Mouse (Mus musculus) liver, embryonic 15.5 days (tissue): ENCODE data around the gene Vsig8. TPM values are rescaled to one million over a fixed set of nuclear protein-coding genes. Genes with fewer than 3 reads are reported as not detected.

Experiments used
- ATAC-seq: fragments of 200-750 bp; cut with Nextera tagmentation; 2 replicates; pipeline ENCODE4 v1.8.0; 2017; ENCODE audit warnings: moderate number of reproducible peaks, mild to moderate bottlenecking, moderate library complexity; ENCODE audit not compliant: insufficient read depth
- H3K27ac ChIP-seq: fragments of 300-500 bp; sonication (generic); replicated peaks from 2 replicates; pipeline ENCODE4 v1.5.1; 2015; ENCODE audit warnings: mild to moderate bottlenecking, inconsistent platforms
- H3K27me3 ChIP-seq: fragments of 300-500 bp; sonication (generic); 2 replicates; pipeline ENCODE4 v1.6.1; 2015; ENCODE audit warnings: mild to moderate bottlenecking, inconsistent platforms
- H3K36me3 ChIP-seq: fragments of 300-500 bp; sonication (generic); replicated peaks from 2 replicates; pipeline ENCODE4 v1.6.1; 2015; ENCODE audit warnings: moderate library complexity, mild to moderate bottlenecking, inconsistent platforms
- H3K4me1 ChIP-seq: fragments of 300-500 bp; sonication (generic); replicated peaks from 2 replicates; pipeline ENCODE4 v1.6.1; 2015; ENCODE audit warnings: inconsistent platforms
- H3K4me2 ChIP-seq: fragments of 300-500 bp; sonication (generic); 2 replicates; pipeline ENCODE4 v1.6.1; 2015; ENCODE audit warnings: moderate library complexity, mild to moderate bottlenecking, inconsistent platforms
- H3K4me3 ChIP-seq: fragments of 300-500 bp; sonication (generic); replicated peaks from 2 replicates; pipeline ENCODE4 v1.5.1; 2015; ENCODE audit warnings: mild to moderate bottlenecking, inconsistent platforms
- H3K9ac ChIP-seq: fragments of 300-500 bp; sonication (generic); 2 replicates; pipeline ENCODE4 v1.6.1; 2015; ENCODE audit warnings: moderate library complexity, mild to moderate bottlenecking, inconsistent platforms
- H3K9me3 ChIP-seq: fragments of 300-500 bp; sonication (generic); replicated peaks from 2 replicates; pipeline ENCODE4 v1.6.1; 2016; ENCODE audit warnings: inconsistent platforms
- WGBS: fragments of 180-500 bp; shearing (Covaris S2); methylation state at CpG from one replicate; pipeline ENCODE4 v1.1.7; 2015; ENCODE audit warnings: mixed read lengths; ENCODE audit not compliant: insufficient replicate concordance; 5-methylcytosine and 5-hydroxymethylcytosine counted together
- polyA plus RNA-seq: library from polyadenylated mRNA; unstranded; fragments of >200 nt; fragmentation: Nextera tagmentation; extraction: Ambion mirVana; gene quantifications from 2 replicates; pipeline ENCODE4 v1.2.1, GENCODE M21; 2015

Vsig8 gene
- polyA plus RNA-seq, 1 experiment from 2014 or later = not detected

GRCm38 (mm10) chr1:172515396-172515795 is 40.3 kb upstream of the Vsig8 start:
- Histone ChIP-seq H3K4me1 (peaks cover 33% of the 10 kb centered on the region; the same call in 1 of the 2 replicates), H3K9ac (no peak overlapping the region), H3K4me3 (no peak overlapping the region), H3K27ac (peak overlapping the region; percentile 31), H3K9me3 (no peaks in the 10 kb centered on the region), H3K27me3 (no peaks in the 10 kb centered on the region), H3K36me3 (no peaks in the 10 kb centered on the region), H3K4me2 (no peak overlapping the region)
- ATAC-seq = no peak
- WGBS = 12% methylated on average over 1 of the region's 1 CpGs

DNA sequence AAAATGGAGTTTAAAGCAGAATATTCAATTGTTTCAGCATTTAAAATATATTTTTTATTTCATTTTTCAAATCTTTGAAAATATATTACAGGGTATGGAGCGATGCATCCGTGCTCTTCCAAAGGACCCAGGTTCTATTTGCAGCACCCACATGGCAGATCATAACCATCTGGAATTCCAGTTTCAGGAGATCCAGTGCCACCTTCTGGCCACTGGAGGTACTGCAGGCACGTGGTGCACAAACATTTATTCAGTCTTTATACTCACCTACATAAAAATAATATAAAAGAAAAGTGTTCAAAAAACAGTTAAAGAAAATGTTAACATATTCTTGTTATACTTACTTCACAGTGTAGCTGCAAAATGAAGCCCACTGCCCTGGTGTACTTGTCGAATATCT is 37.7 kb upstream of the Vsig8 start:
- no peak for ATAC-seq
- no peaks in the 10 kb centered on the region for H3K9me3 ChIP-seq
- no peak overlapping the region for H3K4me3 ChIP-seq
- no peaks in the 10 kb centered on the region for H3K36me3 ChIP-seq
- peaks cover 11% of the 10 kb centered on the region for H3K27me3 ChIP-seq
- H3K4me1 ChIP-seq = peaks cover 29% of the 10 kb centered on the region
- H3K4me2 ChIP-seq = no peak overlapping the region
- H3K9ac ChIP-seq = no peak overlapping the region
- WGBS = 62% methylated on average over 4 of the region's 4 CpGs
- no peak overlapping the region for H3K27ac ChIP-seq

GRCm38 (mm10) chr1:172519644-172520043 is 36.1 kb upstream of the Vsig8 start:
- H3K9ac ChIP-seq = no peak overlapping the region
- ATAC-seq = no peak
- H3K27ac ChIP-seq = no peak overlapping the region

DNA sequence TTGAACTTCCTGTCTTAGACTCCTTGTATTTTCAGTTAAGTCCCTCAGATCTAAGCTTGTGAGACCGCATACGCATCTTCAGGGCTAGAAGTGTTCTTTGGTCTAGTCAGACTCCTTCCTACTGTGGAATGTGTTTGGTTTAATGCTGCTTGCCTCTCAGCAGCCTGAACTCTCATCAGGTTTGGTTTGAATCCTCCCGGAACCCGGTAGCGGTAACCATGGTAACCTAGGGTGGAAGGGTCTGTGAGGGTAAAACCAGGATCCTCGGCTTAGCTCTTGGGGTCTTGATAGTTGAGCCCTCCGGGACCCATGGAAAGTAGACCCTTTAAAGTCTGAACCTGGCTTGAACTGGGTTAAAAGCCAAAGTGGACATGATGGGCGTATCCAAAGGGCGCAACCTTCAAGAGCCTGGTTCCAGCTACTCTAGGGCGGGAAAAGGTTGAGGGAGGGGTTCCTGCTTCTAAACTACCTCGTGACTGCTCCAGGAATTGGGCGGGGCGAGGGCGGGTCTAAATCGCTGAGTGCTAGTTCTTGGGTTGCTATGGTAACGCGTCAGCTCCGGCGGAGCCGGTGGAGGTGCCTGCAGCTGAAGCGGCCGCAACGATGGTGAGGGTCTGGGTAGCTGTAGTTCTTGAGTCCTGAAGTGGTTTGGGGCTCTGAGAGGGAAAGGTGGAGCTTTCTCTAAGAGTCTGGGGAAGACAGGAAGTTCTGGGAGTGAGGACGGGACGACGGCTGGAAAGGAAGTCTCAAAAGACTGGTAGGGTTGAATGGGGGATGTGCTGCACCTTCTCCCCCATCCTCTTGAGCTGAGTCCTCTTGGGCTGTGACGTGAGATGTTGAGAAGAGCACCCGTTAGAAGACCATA is 34.9 kb upstream of the Vsig8 start, which contains the start of gene Cfap45:
TSS of gene Cfap45 (plus strand) at position 226 of the 865 bp plus-strand sequence.
- H3K4me2 ChIP-seq = peak within 1 kb of the TSS; percentile 50
- H3K36me3 ChIP-seq = no peaks in the 10 kb centered on the region
- peaks cover 24% of the 10 kb centered on the region for H3K27me3 ChIP-seq
- WGBS = 3% methylated on average over 28 of the region's 28 CpGs
- peak; percentile 47; the same call in 1 of the 2 replicates for ATAC-seq
- H3K27ac ChIP-seq = no peak within 1 kb of the TSS
- peak within 1 kb of the TSS; percentile 31 for H3K4me3 ChIP-seq
- H3K9me3 ChIP-seq = no peaks in the 10 kb centered on the region
- H3K4me1 ChIP-seq = peaks cover 16% of the 10 kb centered on the region; the same call in 1 of the 2 replicates
- H3K9ac ChIP-seq = no peak within 1 kb of the TSS

More at GRCm38 (mm10) chr1:172519644-172520043, 36.1 kb upstream of the Vsig8 start:
- H3K36me3 ChIP-seq = no peaks in the 10 kb centered on the region
- H3K27me3 ChIP-seq = peaks cover 12% of the 10 kb centered on the region
- H3K4me3 ChIP-seq = no peak overlapping the region
- no peaks in the 10 kb centered on the region for H3K9me3 ChIP-seq
- H3K4me2 ChIP-seq = no peak overlapping the region
- H3K4me1 ChIP-seq = peaks cover 16% of the 10 kb centered on the region
- 53% methylated on average over 6 of the region's 6 CpGs for WGBS

- WGBS = 34% methylated on average over 7 of the region's 7 CpGs
- Histone ChIP-seq H3K9ac (no peak overlapping the region), H3K4me3 (no peak overlapping the region)
These were observed 33.2 kb upstream of the Vsig8 start for GRCm38 (mm10) chr1:172522524-172522923.

GRCm38 (mm10) chr1:172523699-172524101 is 32.0 kb upstream of the Vsig8 start:
- H3K27me3 ChIP-seq = peaks cover 46% of the 10 kb centered on the region
- H3K9me3 ChIP-seq = no peaks in the 10 kb centered on the region
- no peak for ATAC-seq
- H3K9ac ChIP-seq = no peak overlapping the region
- no peak overlapping the region for H3K4me3 ChIP-seq
- no peaks in the 10 kb centered on the region for H3K36me3 ChIP-seq
- H3K4me1 ChIP-seq = peaks cover 19% of the 10 kb centered on the region; the same call in 1 of the 2 replicates
- WGBS = 48% methylated on average over 12 of the region's 12 CpGs
- H3K4me2 ChIP-seq = no peak overlapping the region
- no peak overlapping the region for H3K27ac ChIP-seq

More at GRCm38 (mm10) chr1:172522524-172522923, 33.2 kb upstream of the Vsig8 start:
- H3K4me2 ChIP-seq = no peak overlapping the region
- H3K9me3 ChIP-seq = no peaks in the 10 kb centered on the region
- no peaks in the 10 kb centered on the region for H3K36me3 ChIP-seq
- no peak for ATAC-seq
- H3K4me1 ChIP-seq = peaks cover 19% of the 10 kb centered on the region; the same call in 1 of the 2 replicates
- no peak overlapping the region for H3K27ac ChIP-seq
- H3K27me3 ChIP-seq = peaks cover 41% of the 10 kb centered on the region

- Histone ChIP-seq H3K9ac (no peak overlapping the region), H3K27ac (no peak overlapping the region), H3K4me3 (no peak overlapping the region), H3K4me2 (no peak overlapping the region), H3K9me3 (no peaks in the 10 kb centered on the region), H3K4me1 (peaks cover 19% of the 10 kb centered on the region; the same call in 1 of the 2 replicates), H3K36me3 (no peaks in the 10 kb centered on the region), H3K27me3 (peaks cover 46% of the 10 kb centered on the region)
- no peak for ATAC-seq
- WGBS = 14% methylated on average over 15 of the region's 15 CpGs
These were observed 30.5 kb upstream of the Vsig8 start for GRCm38 (mm10) chr1:172525027-172525764.

GRCm38 (mm10) chr1:172525971-172526370 is 29.8 kb upstream of the Vsig8 start:
- Histone ChIP-seq H3K27me3 (peaks cover 48% of the 10 kb centered on the region), H3K4me2 (peak overlapping the region; percentile 35), H3K27ac (no peak overlapping the region), H3K4me3 (no peak overlapping the region), H3K9ac (no peak overlapping the region), H3K9me3 (no peaks in the 10 kb centered on the region), H3K36me3 (no peaks in the 10 kb centered on the region), H3K4me1 (peaks cover 14% of the 10 kb centered on the region; the same call in 1 of the 2 replicates)
- ATAC-seq = no peak
- 17% methylated on average over 7 of the region's 7 CpGs for WGBS

DNA sequence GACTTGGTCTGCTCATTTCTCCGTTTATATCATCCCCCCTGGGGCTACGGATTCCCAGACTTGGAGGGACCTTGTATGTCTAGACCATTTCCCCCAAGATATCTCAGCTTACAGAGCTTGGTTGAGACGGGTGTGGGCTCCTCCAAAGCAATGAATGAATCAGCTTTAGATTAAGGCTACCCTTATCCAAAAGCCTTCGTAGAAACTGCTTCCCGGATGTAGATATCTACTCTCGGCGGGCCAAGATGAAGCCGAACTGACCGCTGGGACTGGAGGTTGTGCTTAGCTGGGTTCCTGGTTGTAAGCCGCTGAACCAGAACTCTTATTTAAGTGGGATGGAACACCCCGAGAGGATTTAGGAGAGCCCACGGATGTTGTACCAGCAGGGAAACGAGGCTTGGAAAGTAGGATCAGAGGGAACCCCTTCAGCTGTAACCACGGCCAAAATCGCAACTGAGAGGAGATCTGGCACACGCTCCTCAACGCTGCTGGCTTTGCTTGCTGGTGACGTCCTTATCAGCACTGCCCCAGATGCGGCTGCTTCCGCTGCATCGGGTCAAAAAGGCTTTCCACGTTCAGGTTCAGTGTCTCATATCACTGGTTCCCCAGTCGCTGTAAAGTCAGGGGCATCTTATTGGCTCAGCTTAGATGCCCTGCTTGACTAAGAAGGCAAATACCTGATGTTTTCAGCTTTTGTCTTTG is 29.2 kb upstream of the Vsig8 start:
- Histone ChIP-seq H3K27ac (no peak overlapping the region), H3K4me2 (peak overlapping the region; percentile 35), H3K4me1 (0 out of 2 replicates have a peak, but pooled peaks cover 9% of the 10 kb centered on the region), H3K27me3 (peaks cover 51% of the 10 kb centered on the region), H3K9me3 (no peaks in the 10 kb centered on the region), H3K9ac (no peak overlapping the region), H3K4me3 (0 out of 2 replicates have a peak overlapping the region, but pooled peaks have one; percentile 1), H3K36me3 (no peaks in the 10 kb centered on the region)
- ATAC-seq = peak; percentile 63; the same call in 1 of the 2 replicates
- 13% methylated on average over 23 of the region's 23 CpGs for WGBS

DNA sequence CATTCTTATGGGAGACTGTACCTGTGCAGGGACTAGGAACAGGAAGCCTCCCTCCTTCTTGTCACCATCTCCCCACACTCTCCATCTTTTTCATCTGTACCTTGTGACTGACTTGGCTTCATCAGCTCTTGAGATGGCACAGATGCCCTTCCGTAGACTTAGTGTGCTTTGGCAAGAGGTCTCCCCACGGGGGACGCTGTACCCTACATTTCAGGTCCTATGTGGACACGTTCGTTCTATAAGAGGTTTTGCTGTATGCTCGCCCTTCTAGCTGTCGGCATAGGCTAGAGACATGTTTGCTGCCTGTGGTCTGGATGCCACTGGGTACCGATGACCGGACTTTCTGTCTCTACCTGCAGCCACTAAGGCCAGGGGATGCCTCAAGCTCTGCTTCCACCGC is 28.3 kb upstream of the Vsig8 start:
- WGBS = 79% methylated on average over 10 of the region's 10 CpGs
- peaks cover 51% of the 10 kb centered on the region for H3K27me3 ChIP-seq

More for the DNA sequence above, 28.3 kb upstream of the Vsig8 start:
- Histone ChIP-seq H3K36me3 (no peaks in the 10 kb centered on the region), H3K4me2 (no peak overlapping the region), H3K4me1 (0 out of 2 replicates have a peak, but pooled peaks cover 10% of the 10 kb centered on the region), H3K4me3 (no peak overlapping the region), H3K9me3 (no peaks in the 10 kb centered on the region), H3K27ac (no peak overlapping the region), H3K9ac (no peak overlapping the region)
- no peak for ATAC-seq
